Mouse (Mus musculus): ENCODE data around the gene Pitpnm2.

DNA sequence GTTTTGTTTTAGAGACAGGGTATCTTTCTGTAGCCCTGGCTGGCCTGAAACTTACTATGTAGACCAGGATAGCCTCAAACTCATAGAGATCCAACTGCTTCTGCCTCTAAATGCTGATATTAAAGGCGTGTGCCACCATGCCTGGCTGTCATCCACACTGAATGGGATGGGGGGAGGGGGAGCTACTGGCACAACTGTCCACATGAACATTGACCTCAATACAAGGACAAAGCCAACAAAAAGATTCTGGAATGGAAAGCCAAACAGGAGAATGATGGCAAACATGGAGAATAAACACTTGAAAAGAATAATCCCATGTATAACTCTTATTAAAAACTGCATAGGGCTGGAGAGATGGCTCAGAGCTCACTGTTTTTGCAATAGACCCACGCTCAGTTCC, 33.3 kb upstream of the Pitpnm2 start:
- no peak for TF ChIP-seq CTCF (IDR thresholded peaks at IDR 0.05; ENCODE audit: control insufficient read depth, insufficient read depth, low read length)
- TF ChIP-seq POLR2A (IDR thresholded peaks at IDR 0.05; ENCODE audit: borderline replicate concordance, control insufficient read depth, low read depth, low read length), result no peak

Data from bone marrow, adult 2 months (tissue).